Mouse (Mus musculus) lung, adult 2 months (tissue): ENCODE results near the gene Usf1.

Experiments used
- CTCF ChIP-seq: fragments of 200-500 bp; IDR thresholded peaks from 2 replicates; pipeline ENCODE4 v1.5.1; 2011; ENCODE audit warnings: mild to moderate bottlenecking, low read length, control low read depth; ENCODE audit not compliant: insufficient read depth
- POLR2A ChIP-seq: fragments of 200-500 bp; IDR thresholded peaks from 2 replicates; pipeline ENCODE4 v1.6.1; 2011; ENCODE audit warnings: low read depth, mild to moderate bottlenecking, control low read depth, low read length, borderline replicate concordance; ENCODE audit errors: extremely low read depth

DNA sequence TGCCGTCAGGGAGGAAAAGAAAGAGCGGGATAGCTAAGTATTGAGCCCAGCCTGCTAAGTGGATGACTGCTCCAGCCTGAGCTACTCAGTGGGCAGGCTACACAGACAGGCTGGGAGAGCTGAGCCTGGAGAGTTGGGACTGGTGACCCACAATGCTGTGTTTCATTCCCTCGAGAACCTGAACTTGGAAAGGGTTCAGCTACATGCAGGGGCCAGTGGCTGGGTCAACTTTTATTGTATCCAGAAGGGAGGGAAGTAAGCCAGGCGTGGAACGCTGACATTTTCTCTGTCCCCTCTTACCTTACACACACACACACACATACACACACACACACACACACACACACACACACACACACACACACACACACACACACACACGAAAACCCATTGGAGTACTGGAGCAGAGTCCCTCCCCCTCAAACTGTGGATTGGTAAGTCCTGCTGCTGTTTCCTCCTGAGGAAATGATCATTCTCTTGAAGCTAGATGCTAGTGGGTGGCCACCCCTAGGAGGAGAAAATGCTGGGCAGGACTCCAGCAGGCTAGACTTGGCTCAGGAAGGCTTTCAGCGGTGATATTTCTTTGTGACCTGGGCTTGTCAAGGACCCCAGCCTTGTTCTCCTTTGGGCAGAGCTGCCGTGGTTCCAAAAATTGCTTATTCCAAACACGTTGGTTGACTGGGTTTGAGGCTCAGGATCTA is 29.1 kb downstream of the Usf1 start:
- TF ChIP-seq CTCF (no peak), POLR2A (peak; percentile 47; the same call in 1 of the 2 replicates)
